Mouse (Mus musculus) G1E-ER4 (cell line): ENCODE results near the gene Fubp1. TPM values are rescaled to one million over a fixed set of nuclear protein-coding genes. Genes with fewer than 3 reads are reported as not detected.

ENCODE experiments used
- GATA1 ChIP-seq: IDR thresholded peaks from one replicate; pipeline ENCODE4 v1.8.0; 2012; ENCODE audit warnings: low read length, inconsistent platforms
- polyA plus RNA-seq: library from polyadenylated mRNA; stranded (reverse); fragments of >175 nt; gene quantifications from 2 replicates; pipeline ENCODE4 v1.2.3, GENCODE M21; 2012

Fubp1 gene
- polyA plus RNA-seq, 1 experiment = 892 TPM

- no peak for TF ChIP-seq GATA1
Measured at GRCm38 (mm10) chr3:152250487-152250886, 40.3 kb downstream of the Fubp1 start.

- no peak for TF ChIP-seq GATA1
Measured at GRCm38 (mm10) chr3:152257528-152257927, 47.3 kb downstream of the Fubp1 start.

GRCm38 (mm10) chr3:152260362-152260761 lies 50.1 kb downstream of the Fubp1 start:
- TF ChIP-seq GATA1 = no peak

DNA sequence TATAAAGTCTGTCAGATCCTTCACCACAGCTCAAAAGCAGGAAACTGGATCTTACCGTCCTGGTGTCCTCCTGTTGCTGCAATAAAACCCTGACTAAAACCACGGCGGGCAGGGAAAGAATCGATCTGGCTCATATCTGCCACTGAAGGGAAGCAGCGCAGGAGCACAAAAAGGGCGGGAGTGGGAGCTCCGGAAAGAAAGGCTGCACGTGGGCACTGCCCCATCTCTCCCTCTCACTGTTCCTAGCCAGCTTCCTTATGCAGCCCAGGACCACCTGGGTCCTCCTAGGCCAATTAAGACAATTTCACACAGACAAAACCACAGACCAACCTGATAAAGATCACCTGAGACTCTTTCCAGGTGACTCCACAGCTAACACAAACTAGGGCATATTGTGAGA lies 51.2 kb downstream of the Fubp1 start:
- TF ChIP-seq GATA1 = no peak

- TF ChIP-seq GATA1 = no peak
Measured at GRCm38 (mm10) chr3:152261948-152262347, 51.7 kb downstream of the Fubp1 start.

DNA sequence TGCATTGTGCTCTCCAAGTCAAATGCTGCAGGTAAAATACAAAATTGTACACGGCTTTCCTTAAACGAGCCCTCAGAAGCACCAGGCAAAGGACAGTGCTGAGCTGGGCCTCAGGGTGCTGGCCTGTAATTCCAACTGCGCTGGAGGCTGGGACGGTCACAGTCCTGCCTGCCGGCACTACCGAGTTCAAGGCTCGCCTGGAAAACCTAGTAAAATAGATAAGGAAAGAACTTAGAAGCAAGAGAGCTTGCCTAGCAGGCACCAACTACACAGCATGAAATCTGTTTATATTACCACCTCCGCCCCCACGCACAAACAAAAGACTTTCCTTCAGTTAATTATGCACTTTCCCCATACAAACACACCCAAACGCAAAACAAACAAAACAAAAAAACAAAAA lies 54.2 kb downstream of the Fubp1 start:
- TF ChIP-seq GATA1 = no peak

DNA sequence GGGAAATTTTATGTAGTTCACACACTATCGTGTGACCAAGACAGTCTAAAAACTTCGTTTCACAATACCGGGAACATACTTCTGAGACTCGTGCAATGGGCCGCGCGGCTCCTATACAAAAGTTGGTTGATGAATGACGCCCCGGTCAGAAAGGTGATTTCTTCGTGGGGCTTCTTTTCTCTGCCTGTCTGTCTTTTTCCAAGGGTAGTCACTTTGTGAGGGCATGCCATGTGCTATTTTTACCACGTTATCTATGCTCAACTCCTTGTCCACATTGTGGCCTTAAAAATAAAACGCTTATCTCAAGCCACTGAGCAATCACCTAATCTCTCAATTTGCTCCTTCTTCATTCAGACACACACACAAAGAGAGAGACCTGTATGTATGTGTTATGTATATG lies 54.6 kb downstream of the Fubp1 start:
- TF ChIP-seq GATA1 = no peak

- TF ChIP-seq GATA1 = no peak
Measured at GRCm38 (mm10) chr3:152265351-152266035, 55.3 kb downstream of the Fubp1 start.

DNA sequence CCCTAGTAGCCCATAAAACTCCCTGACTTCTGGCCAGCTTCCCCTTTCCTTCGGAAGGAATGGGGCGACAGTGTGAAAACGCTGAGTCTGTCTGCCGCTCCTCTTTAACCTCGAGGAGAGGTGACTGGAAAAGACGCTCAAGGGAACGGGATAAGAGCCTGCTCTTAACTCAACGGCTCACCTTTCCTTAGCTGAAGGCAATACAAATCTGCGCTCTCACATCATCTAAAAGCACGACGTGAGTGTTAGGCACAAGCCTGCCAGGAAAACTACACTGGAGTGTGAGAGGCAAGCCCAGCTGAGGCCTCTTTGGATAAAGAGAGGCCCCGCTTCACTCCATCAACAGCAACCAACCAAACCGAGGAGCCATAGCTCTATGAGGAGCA lies 55.8 kb downstream of the Fubp1 start, which contains the start of gene Nexn:
Gene Nexn, minus strand, starts transcription at position 315 of the 386 bp plus-strand sequence.
- no peak for TF ChIP-seq GATA1

- no peak for TF ChIP-seq GATA1
Measured at GRCm38 (mm10) chr3:152268099-152268498, 57.9 kb downstream of the Fubp1 start.

GRCm38 (mm10) chr3:152271071-152271710 lies 61.0 kb downstream of the Fubp1 start:
- TF ChIP-seq GATA1 = no peak

DNA sequence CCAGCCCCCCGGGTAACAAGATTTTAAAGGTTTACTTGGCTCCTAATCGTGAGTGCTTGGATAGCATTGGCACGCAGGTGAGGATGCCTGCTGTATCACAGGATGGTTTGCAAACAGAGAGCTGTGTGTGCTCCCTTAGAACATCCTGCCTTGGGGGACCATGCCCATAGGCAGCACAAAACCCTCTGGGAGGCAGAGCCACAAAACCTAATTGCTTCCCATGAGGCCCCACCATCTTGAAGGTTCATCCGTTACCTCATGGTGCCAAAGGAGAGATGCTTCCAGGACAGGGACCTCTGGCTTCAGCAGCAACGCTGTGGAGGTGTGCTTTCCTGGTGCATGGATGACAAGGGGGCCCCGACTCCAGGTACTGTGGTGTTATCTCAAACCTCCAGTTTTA lies 61.7 kb downstream of the Fubp1 start:
- TF ChIP-seq GATA1 = no peak

GRCm38 (mm10) chr3:152272974-152273685 lies 62.9 kb downstream of the Fubp1 start:
- TF ChIP-seq GATA1 = no peak

DNA sequence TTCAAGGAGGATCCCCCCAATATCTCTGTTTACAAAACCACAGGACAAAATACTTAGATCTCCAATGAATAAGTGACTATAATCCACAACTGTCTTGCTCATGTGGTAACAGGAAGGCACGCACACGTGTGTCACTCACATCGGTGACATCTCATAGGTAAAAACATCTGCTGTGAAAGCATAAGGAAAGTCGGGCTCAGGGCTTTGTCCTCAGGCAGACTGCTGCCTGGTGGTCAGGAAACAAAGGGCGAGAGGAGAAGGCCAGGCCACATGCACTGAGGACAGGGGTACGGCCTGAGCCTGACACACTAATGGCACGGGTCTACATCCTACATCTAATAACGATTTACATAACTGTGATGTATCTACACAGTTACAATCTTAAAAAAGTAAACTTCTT lies 64.8 kb downstream of the Fubp1 start:
- TF ChIP-seq GATA1 = no peak

GRCm38 (mm10) chr3:152276935-152277334 lies 66.7 kb downstream of the Fubp1 start:
- TF ChIP-seq GATA1 = no peak

GRCm38 (mm10) chr3:152277912-152278311 lies 67.7 kb downstream of the Fubp1 start:
- TF ChIP-seq GATA1 = no peak
